Mouse (Mus musculus): ENCODE measurements around the gene Mrps26. TPM values are rescaled to one million over a fixed set of nuclear protein-coding genes. Genes with fewer than 3 reads are reported as not detected.
A peak's percentile ranks its signal among the peaks of the same experiment; 100 is the strongest.
"Not testable (repeated sequence)": the region's sequence is repeated elsewhere in the genome, so short reads cannot be mapped to it uniquely, and the experiment has no call there.

Mrps26 gene
- total RNA-seq, 2 experiments from 2014 or later = 41.6 to 47.5 TPM

DNA sequence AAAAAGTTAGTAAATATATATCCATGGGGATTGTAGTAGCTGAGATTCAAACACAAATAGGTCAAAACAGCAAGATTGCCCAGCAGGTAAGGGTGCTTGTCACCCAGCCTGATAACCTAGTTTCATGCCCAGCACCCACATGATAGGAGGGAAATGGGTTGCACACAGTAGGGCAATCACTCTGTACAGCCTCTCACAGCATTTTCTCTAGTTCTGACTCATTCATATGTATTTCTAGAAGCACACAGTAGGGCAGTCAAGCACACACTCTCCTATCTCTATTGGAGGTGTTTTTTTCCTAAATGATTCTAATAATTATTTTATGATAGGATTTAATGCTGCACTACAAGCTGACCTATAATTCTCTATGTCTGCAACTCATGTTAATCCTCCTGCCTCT is 6.4 kb downstream of the Mrps26 start:
- DNase-seq = no peak
- intact Hi-C loops (cut with DNase I; ENCODE audit: low total_unique reads) = no loop called here

GRCm38 (mm10) chr2:130574960-130575359 is 11.4 kb downstream of the Mrps26 start:
- intact Hi-C loops (cut with DNase I; ENCODE audit: low total_unique reads) = no loop called here
- no peak for DNase-seq

GRCm38 (mm10) chr2:130575873-130576272 is 12.3 kb downstream of the Mrps26 start, which contains the start of gene Oxt:
Gene Oxt (plus strand): TSS chr2:130576173.
- intact Hi-C loops (cut with DNase I; ENCODE audit: low total_unique reads) = no loop called here

DNA sequence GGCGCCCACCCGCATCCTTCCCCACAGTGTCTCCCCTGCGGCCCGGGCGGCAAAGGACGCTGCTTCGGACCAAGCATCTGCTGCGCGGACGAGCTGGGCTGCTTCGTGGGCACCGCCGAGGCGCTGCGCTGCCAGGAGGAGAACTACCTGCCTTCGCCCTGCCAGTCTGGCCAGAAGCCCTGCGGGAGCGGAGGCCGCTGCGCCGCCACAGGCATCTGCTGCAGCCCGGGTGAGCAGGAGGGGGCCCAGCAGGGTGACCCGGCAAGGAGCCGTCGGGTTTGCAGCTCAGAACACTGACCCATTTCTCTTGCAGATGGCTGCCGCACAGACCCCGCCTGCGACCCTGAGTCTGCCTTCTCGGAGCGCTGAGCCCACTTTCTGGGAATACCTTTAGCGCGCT is 13.0 kb downstream of the Mrps26 start:
- intact Hi-C loops (cut with DNase I; ENCODE audit: low total_unique reads) = not testable (repeated sequence)
- DNase-seq = peak; percentile 30

More at GRCm38 (mm10) chr2:130575873-130576272, 12.3 kb downstream of the Mrps26 start, which contains the start of gene Oxt:
- DNase-seq = no peak

GRCm38 (mm10) chr2:130577021-130577420 is 13.5 kb downstream of the Mrps26 start:
- intact Hi-C loops (cut with DNase I; ENCODE audit: low total_unique reads) = no loop called here

GRCm38 (mm10) chr2:130577632-130578031 is 14.1 kb downstream of the Mrps26 start:
- intact Hi-C loops (cut with DNase I; ENCODE audit: low total_unique reads) = no loop called here
- DNase-seq = no peak

More at GRCm38 (mm10) chr2:130577021-130577420, 13.5 kb downstream of the Mrps26 start:
- DNase-seq = no peak

- intact Hi-C loops (cut with DNase I; ENCODE audit: low total_unique reads) = no loop called here
- peak; percentile 46 for DNase-seq
Observed at GRCm38 (mm10) chr2:130578148-130578547, 14.6 kb downstream of the Mrps26 start.

DNA sequence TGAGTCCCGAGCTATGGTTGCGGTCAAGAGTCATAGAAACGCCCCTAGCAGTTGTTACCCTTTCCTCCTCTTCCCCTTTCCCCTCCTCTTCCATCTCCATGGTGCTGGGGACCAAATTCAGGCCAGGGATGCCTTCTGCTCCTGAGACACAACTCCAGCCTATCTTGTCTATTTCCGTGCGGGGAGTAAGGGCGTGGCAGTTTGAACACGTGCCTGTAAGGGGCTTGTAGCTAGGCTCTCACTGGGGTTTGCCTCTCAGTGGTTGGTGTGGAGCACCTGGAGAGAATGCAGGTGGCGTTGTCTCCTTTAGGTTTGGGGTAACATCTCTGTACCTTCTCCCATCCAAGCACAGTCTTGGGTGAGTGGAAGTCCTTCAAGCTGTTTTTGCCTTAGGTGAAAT is 16.2 kb downstream of the Mrps26 start:
- intact Hi-C loops (cut with DNase I; ENCODE audit: low total_unique reads) = no loop called here
- DNase-seq = no peak

- DNase-seq = no peak
- intact Hi-C loops (cut with DNase I; ENCODE audit: low total_unique reads) = no loop called here
Observed at GRCm38 (mm10) chr2:130581201-130581600, 17.7 kb downstream of the Mrps26 start.

- no peak for DNase-seq
- intact Hi-C loops (cut with DNase I; ENCODE audit: low total_unique reads) = no loop called here
Observed at GRCm38 (mm10) chr2:130582552-130582951, 19.0 kb downstream of the Mrps26 start, which contains the start of gene Avp. Gene Avp (minus strand): TSS chr2:130582554.

- DNase-seq = no peak
- intact Hi-C loops (cut with DNase I; ENCODE audit: low total_unique reads) = no loop called here
Observed at GRCm38 (mm10) chr2:130583902-130584560, 20.5 kb downstream of the Mrps26 start.

DNA sequence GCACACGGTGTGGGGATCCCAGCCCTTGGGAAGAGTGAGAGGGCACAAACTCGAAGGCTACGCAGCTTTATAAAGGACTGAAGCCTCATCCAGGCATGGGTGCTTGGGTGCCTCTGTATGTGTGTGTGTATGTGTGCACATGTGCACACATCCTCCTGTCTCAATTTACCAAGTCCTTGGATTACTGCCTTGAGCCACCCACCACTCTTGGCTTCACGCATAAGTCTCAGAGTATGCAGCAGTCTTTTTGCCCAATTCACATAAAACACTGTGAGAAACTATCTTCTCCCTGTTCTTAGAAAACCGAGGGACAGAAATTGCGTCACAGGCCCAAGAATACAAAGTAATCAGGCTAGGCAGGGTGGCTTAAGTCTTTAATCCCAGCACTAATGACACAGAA is 22.5 kb downstream of the Mrps26 start:
- intact Hi-C loops (cut with DNase I; ENCODE audit: low total_unique reads) = no loop called here
- DNase-seq = no peak

DNA sequence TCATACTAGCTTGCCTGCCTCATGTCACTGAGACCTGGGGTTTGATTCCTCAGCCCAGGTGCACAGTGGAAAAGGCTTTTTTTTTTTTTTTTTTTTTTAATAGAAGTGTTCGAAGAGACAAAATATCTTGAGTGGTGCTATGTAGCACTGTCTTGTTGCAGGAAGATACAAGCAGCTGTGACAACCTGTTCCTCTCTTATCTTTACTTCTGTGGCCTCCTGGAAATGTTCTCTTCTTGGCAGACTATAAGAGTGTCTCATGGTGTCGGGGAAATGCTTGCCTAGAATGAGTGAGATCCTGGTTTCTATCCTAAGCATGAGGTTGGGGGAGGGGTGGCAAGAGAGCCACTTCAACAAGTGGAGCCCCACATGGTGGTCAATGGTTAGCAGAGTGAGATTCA is 24.8 kb downstream of the Mrps26 start:
- intact Hi-C loops (cut with DNase I; ENCODE audit: low total_unique reads) = no loop called here
- DNase-seq = no peak

DNA sequence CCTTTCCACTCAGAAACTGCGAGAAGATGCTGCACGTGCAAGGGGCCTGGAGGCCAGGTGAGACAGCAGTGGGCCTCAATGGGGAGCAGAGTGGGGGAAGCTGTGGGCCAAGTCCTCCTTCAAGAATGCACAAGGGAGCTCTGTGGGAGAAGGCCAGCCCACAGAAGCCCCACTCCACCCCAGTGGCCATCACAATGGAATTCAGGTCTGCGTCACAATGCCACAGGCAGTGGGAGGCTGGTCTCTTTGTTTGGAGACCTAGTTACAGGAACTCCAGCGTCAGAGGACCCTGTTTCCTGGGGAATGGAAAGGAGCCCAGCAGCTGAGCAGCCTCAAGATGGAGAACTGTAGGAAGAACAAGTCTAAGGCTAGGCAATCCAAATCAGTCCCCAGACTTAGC is 25.6 kb downstream of the Mrps26 start:
- intact Hi-C loops (cut with DNase I; ENCODE audit: low total_unique reads) = no loop called here
- no peak for DNase-seq

DNA sequence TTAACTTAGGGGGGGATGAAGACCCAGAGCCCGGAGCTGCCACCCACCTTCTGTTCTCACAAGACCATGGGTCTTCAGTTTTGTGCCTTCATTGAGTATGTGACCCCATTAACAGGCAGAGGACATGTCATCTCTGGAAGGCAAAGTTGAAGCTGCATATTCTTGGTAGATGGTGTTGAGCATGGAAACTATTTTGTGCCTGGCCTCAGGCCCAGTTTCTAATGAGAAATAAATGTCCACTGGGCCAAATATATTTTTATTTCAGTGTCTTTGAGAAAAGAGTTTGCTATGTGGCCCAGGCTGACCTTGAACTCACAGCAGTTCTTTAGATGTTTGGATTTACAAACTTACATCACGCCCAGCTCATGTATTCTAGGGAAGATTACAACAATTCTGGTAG is 26.2 kb downstream of the Mrps26 start:
- intact Hi-C loops (cut with DNase I; ENCODE audit: low total_unique reads) = no loop called here
- no peak for DNase-seq

DNA sequence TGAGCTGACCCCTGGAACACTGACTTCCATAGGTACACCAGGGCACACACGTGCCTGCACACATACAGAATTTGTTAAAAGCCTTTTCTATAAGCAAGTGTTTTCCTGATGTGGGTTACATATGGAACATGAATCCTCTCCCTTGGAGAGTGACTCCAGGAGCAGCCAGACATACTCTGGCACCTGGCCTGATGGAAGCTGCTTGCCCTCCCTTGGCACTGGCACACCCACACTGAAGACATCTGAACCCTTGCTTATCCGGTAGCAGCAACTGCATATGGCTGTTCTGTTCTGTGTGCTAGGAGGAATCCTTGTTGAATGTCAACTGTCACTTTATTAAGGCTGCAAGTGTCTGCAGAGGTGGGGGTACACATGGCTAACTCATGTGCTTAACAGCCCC is 27.5 kb downstream of the Mrps26 start:
- intact Hi-C loops (cut with DNase I; ENCODE audit: low total_unique reads) = no loop called here
- no peak for DNase-seq

- no peak for DNase-seq
- intact Hi-C loops (cut with DNase I; ENCODE audit: low total_unique reads) = no loop called here
Observed at GRCm38 (mm10) chr2:130595596-130595995, 32.1 kb downstream of the Mrps26 start.

GRCm38 (mm10) chr2:130597601-130598010 is 34.1 kb downstream of the Mrps26 start:
- DNase-seq = no peak
- intact Hi-C loops (cut with DNase I; ENCODE audit: low total_unique reads) = no loop called here

GRCm38 (mm10) chr2:130598399-130598798 is 34.9 kb downstream of the Mrps26 start:
- intact Hi-C loops (cut with DNase I; ENCODE audit: low total_unique reads) = no loop called here
- no peak for DNase-seq

GRCm38 (mm10) chr2:130602195-130602594 is 38.7 kb downstream of the Mrps26 start:
- no peak for DNase-seq
- intact Hi-C loops (cut with DNase I; ENCODE audit: low total_unique reads) = no loop called here

GRCm38 (mm10) chr2:130613091-130613490 is 49.5 kb downstream of the Mrps26 start:
- no peak for DNase-seq
- intact Hi-C loops (cut with DNase I; ENCODE audit: low total_unique reads) = no loop called here

Measured in gastrocnemius, postnatal 14 days (tissue).